Mouse (Mus musculus) MEL (cell line): ENCODE data around the gene Ip6k3. TPM values are rescaled to one million over a fixed set of nuclear protein-coding genes. Genes with fewer than 3 reads are reported as not detected.

ENCODE experiments used
- DNase-seq: peaks from one replicate; pipeline ENCODE4 v3.0.0; 2011; ENCODE audit warnings: low read depth, low spot score
- H3K27ac ChIP-seq: 2 replicates; pipeline ENCODE4 v1.5.1; 2012; ENCODE audit warnings: low read depth, mild to moderate bottlenecking, control low read depth, low read length, moderate library complexity; ENCODE audit not compliant: control insufficient read depth
- H3K27me3 ChIP-seq, 2 experiments: fragments of 150-350 bp in 1 of 2; sonication (generic) in 1 of 2; 2 replicates each; pipeline ENCODE4 v1.6.1; 2012; ENCODE audit warnings: low read length in 2 of 2, mild to moderate bottlenecking in 2 of 2, improper control_type of control experiment in 1 of 2, moderate library complexity in 1 of 2; ENCODE audit not compliant: insufficient read depth in 2 of 2, control insufficient read depth in 1 of 2
- H3K36me3 ChIP-seq, 2 experiments: 2 replicates each; pipeline ENCODE4 v1.6.1; 2012 to 2014; ENCODE audit warnings: low read length in 2 of 2, improper control_type of control experiment in 1 of 2, inconsistent platforms in 1 of 2, mild to moderate bottlenecking in 1 of 2; ENCODE audit not compliant: insufficient read depth in 2 of 2, control insufficient read depth in 1 of 2
- H3K4me1 ChIP-seq, 2 experiments: fragments of 150-350 bp in 1 of 2; sonication (generic) in 1 of 2; 2 replicates each; pipeline ENCODE4 v1.6.1; 2012; ENCODE audit warnings: low read length in 2 of 2, improper control_type of control experiment in 1 of 2, mild to moderate bottlenecking in 1 of 2; ENCODE audit not compliant: insufficient read depth in 2 of 2, control insufficient read depth in 1 of 2
- H3K4me3 ChIP-seq, 2 experiments: fragments of 150-350 bp in 1 of 2; sonication (generic) in 1 of 2; 2 replicates each; pipeline ENCODE4 v1.5.1; 2012; ENCODE audit warnings: low read depth in 2 of 2, low read length in 2 of 2, mild to moderate bottlenecking in 2 of 2, moderate library complexity in 2 of 2, control low read depth in 1 of 2, improper control_type of control experiment in 1 of 2; ENCODE audit not compliant: control insufficient read depth in 1 of 2, insufficient read depth in 1 of 2
- H3K79me2 ChIP-seq: 2 replicates; pipeline ENCODE4 v1.6.1; 2012; ENCODE audit warnings: mild to moderate bottlenecking, low read length, moderate library complexity; ENCODE audit not compliant: control insufficient read depth, poor library complexity, insufficient read depth
- H3K9ac ChIP-seq: 2 replicates; pipeline ENCODE4 v1.6.1; 2012; ENCODE audit warnings: low read depth, mild to moderate bottlenecking, control low read depth, low read length, moderate library complexity; ENCODE audit not compliant: control insufficient read depth, poor library complexity, severe bottlenecking
- H3K9me3 ChIP-seq: fragments of 150-350 bp; sonication (generic); replicated peaks from 2 replicates; pipeline ENCODE4 v1.6.1; 2012; ENCODE audit warnings: mild to moderate bottlenecking, low read length, improper control_type of control experiment, moderate library complexity; ENCODE audit not compliant: insufficient read depth
- BHLHE40 ChIP-seq: IDR thresholded peaks from 2 replicates; pipeline ENCODE4 v1.6.1; 2012; ENCODE audit warnings: low read depth, mild to moderate bottlenecking, inconsistent platforms, low read length, improper control_type of control experiment, borderline replicate concordance
- CHD2 ChIP-seq: IDR thresholded peaks from 2 replicates; pipeline ENCODE4 v1.6.1; 2011; ENCODE audit warnings: low read length, improper control_type of control experiment
- CTCF ChIP-seq, 3 experiments: IDR thresholded peaks in 2 of 3; conservative IDR thresholded peaks in 1 of 3; 2 replicates each; pipeline ENCODE4 v1.5.1; 2011 to 2012; ENCODE audit warnings: low read length in 3 of 3, low read depth in 2 of 3, mild to moderate bottlenecking in 2 of 3, improper control_type of control experiment in 1 of 3, inconsistent platforms in 1 of 3, mixed read lengths in 1 of 3, moderate library complexity in 1 of 3; ENCODE audit not compliant: control insufficient read depth in 1 of 3, insufficient read depth in 1 of 3, poor library complexity in 1 of 3, severe bottlenecking in 1 of 3
- E2F4 ChIP-seq: IDR thresholded peaks from 2 replicates; pipeline ENCODE4 v1.6.1; 2011; ENCODE audit warnings: low read depth, low read length, improper control_type of control experiment, borderline replicate concordance
- ELF1 ChIP-seq: IDR thresholded peaks from 2 replicates; pipeline ENCODE4 v1.6.1; 2014; ENCODE audit warnings: low read depth, mild to moderate bottlenecking, inconsistent platforms, low read length, improper control_type of control experiment, moderate library complexity
- EP300 ChIP-seq, 2 experiments: IDR thresholded peaks; 2 replicates each; pipeline ENCODE4 v1.6.1; 2011; ENCODE audit warnings: improper control_type of control experiment in 2 of 2, low read length in 2 of 2, low read depth in 1 of 2, mild to moderate bottlenecking in 1 of 2
- ETS1 ChIP-seq: IDR thresholded peaks from 2 replicates; pipeline ENCODE4 v1.6.1; 2012; ENCODE audit warnings: low read depth, mild to moderate bottlenecking, inconsistent platforms, low read length, improper control_type of control experiment, moderate library complexity
- GATA1 ChIP-seq: IDR thresholded peaks from 2 replicates; pipeline ENCODE4 v1.6.1; 2011; ENCODE audit warnings: low read depth, low read length, improper control_type of control experiment
- MAZ ChIP-seq: IDR thresholded peaks from 2 replicates; pipeline ENCODE4 v1.6.1; 2012; ENCODE audit warnings: low read depth, mild to moderate bottlenecking, inconsistent platforms, low read length, improper control_type of control experiment
- MEF2A ChIP-seq: IDR thresholded peaks from 2 replicates; pipeline ENCODE4 v1.6.1; 2014; ENCODE audit warnings: low read depth, mild to moderate bottlenecking, inconsistent platforms, low read length, improper control_type of control experiment; ENCODE audit not compliant: poor library complexity, insufficient replicate concordance, severe bottlenecking; ENCODE audit errors: extremely low read depth
- MXI1 ChIP-seq: IDR thresholded peaks from 2 replicates; pipeline ENCODE4 v1.6.1; 2011; ENCODE audit warnings: mild to moderate bottlenecking, low read depth, low read length, improper control_type of control experiment
- NELFE ChIP-seq: IDR thresholded peaks from 2 replicates; pipeline ENCODE4 v1.6.1; 2011; ENCODE audit warnings: low read depth, low read length, improper control_type of control experiment
- NRF1 ChIP-seq: IDR thresholded peaks from 2 replicates; pipeline ENCODE4 v1.6.1; 2014; ENCODE audit warnings: low read depth, mild to moderate bottlenecking, inconsistent platforms, low read length, improper control_type of control experiment, moderate library complexity; ENCODE audit not compliant: poor library complexity, insufficient read depth, severe bottlenecking
- POLR2A ChIP-seq, 2 experiments: IDR thresholded peaks; 2 replicates each; pipeline ENCODE4 v1.6.1; 2011 to 2012; ENCODE audit warnings: low read length in 2 of 2, mild to moderate bottlenecking in 2 of 2, control low read depth in 1 of 2, improper control_type of control experiment in 1 of 2, low read depth in 1 of 2, moderate library complexity in 1 of 2; ENCODE audit not compliant: control insufficient read depth in 1 of 2, insufficient read depth in 1 of 2, poor library complexity in 1 of 2
- RAD21 ChIP-seq: IDR thresholded peaks from 2 replicates; pipeline ENCODE4 v1.6.1; 2011; ENCODE audit warnings: mild to moderate bottlenecking, low read depth, low read length, improper control_type of control experiment
- RCOR1 ChIP-seq: IDR thresholded peaks from 2 replicates; pipeline ENCODE4 v1.6.1; 2012; ENCODE audit warnings: low read depth, mild to moderate bottlenecking, inconsistent platforms, low read length, improper control_type of control experiment
- SIN3A ChIP-seq: IDR thresholded peaks from 2 replicates; pipeline ENCODE4 v1.6.1; 2012; ENCODE audit warnings: low read length, improper control_type of control experiment, inconsistent platforms
- SMC3 ChIP-seq: IDR thresholded peaks from 2 replicates; pipeline ENCODE4 v1.6.1; 2011; ENCODE audit warnings: low read depth, low read length, improper control_type of control experiment
- TAL1 ChIP-seq: IDR thresholded peaks from 2 replicates; pipeline ENCODE4 v1.6.1; 2012; ENCODE audit warnings: mild to moderate bottlenecking, inconsistent platforms, low read length, moderate library complexity, mixed read lengths
- TBP ChIP-seq: IDR thresholded peaks from 2 replicates; pipeline ENCODE4 v1.8.0; 2011; ENCODE audit warnings: low read depth, low read length, improper control_type of control experiment
- UBTF ChIP-seq: IDR thresholded peaks from 2 replicates; pipeline ENCODE4 v1.6.1; 2012; ENCODE audit warnings: low read depth, mild to moderate bottlenecking, inconsistent platforms, low read length, improper control_type of control experiment, moderate library complexity, borderline replicate concordance; ENCODE audit not compliant: insufficient read depth
- USF2 ChIP-seq, 2 experiments: IDR thresholded peaks; 2 replicates each; pipeline ENCODE4 v1.6.1; 2011 to 2012; ENCODE audit warnings: improper control_type of control experiment in 2 of 2, low read length in 2 of 2, borderline replicate concordance in 1 of 2, inconsistent platforms in 1 of 2, low read depth in 1 of 2, mild to moderate bottlenecking in 1 of 2; ENCODE audit not compliant: insufficient read depth in 1 of 2
- ZMIZ1 ChIP-seq: IDR thresholded peaks from 2 replicates; pipeline ENCODE4 v1.6.1; 2012; ENCODE audit warnings: low read depth, mild to moderate bottlenecking, inconsistent platforms, low read length, improper control_type of control experiment, moderate library complexity
- ZNF384 ChIP-seq: IDR thresholded peaks from 2 replicates; pipeline ENCODE4 v1.6.1; 2012; ENCODE audit warnings: low read depth, mild to moderate bottlenecking, inconsistent platforms, low read length, improper control_type of control experiment
- polyA plus RNA-seq, 2 experiments: library from polyadenylated mRNA; stranded (reverse) in 1 of 2; unstranded in 1 of 2; fragments of >175 nt in 1 of 2; fragments of >200 nt in 1 of 2; gene quantifications; 2 replicates each; pipeline versions ENCODE4 v1.2.1 to v1.2.4; 2012; ENCODE audit warnings: low replicate concordance in 2 of 2, low read depth in 1 of 2; ENCODE audit not compliant: insufficient read length in 2 of 2, insufficient read depth in 1 of 2, missing spikeins in 1 of 2
- total RNA-seq: library from RNA; depleted of rRNA; stranded (reverse); fragments of 300-350 nt; gene quantifications from 2 replicates; pipeline ENCODE4 v1.2.3, GENCODE M21; 2012

The Ip6k3 gene
- total and polyA plus RNA-seq, 3 experiments: not detected

DNA sequence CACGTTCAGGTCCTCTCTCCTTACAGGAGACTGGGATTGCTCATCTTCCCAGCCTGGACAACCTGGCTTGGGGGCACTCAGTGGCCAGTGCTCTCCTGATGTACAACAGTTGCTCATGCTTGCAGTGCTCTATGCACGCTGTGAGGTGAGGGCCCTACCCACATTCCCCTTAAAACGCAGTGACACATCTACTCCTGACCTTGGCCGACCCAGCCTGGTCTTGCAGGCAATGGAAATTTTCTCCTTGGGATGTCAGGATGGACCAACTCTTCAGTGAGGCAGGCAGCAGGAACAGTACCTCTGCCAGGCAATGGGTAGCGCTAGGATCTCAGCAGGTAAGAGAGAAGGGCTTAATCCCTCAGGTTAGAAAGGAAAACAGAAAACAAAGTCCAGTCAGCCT is 19.5 kb upstream of the Ip6k3 start:
- no peaks in the 10 kb centered on the region; a peak in 1 of 4 replicates for H3K36me3 ChIP-seq
- DNase-seq: no peak
- no peak overlapping the region for H3K9ac ChIP-seq
- H3K27me3 ChIP-seq: no peaks in the 10 kb centered on the region
- TF ChIP-seq SMC3 (no peak), EP300 (IDR thresholded peaks at IDR 0.05; ENCODE audit: low read depth in 1 of 2, low read length in 2 of 2) (no peak), GATA1 (no peak), NELFE (no peak), ZNF384 (no peak), UBTF (no peak), USF2 (IDR thresholded peaks at IDR 0.05; ENCODE audit: borderline replicate concordance in 1 of 2, insufficient read depth in 1 of 2, low read depth in 1 of 2, low read length in 2 of 2) (no peak), TBP (no peak), BHLHE40 (no peak), CHD2 (no peak), MEF2A (no peak), MAZ (no peak), E2F4 (no peak)
- no peak overlapping the region for H3K27ac ChIP-seq
- H3K9me3 ChIP-seq: no peaks in the 10 kb centered on the region
- H3K4me3 ChIP-seq: no peak overlapping the region
- no peaks in the 10 kb centered on the region for H3K79me2 ChIP-seq
- H3K4me1 ChIP-seq: no peaks in the 10 kb centered on the region

DNA sequence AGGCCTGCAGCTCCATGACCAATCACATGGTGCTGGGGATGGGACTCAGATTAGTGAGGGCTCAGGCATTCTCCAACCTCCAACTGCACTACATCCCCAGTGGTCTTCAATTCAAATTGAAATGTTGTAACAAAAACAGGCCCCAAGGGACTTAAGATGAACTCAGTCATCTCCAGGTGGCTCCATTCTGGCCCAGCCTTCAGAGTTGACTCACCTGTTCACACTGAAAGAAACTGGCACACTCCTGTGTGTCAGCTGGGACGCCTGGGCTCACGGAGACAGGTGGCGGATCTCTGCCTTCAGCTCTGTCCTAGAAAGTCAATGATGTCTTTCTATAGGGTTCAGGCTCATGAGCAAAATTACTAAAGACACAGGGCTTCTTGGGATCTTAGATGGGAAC is 18.5 kb upstream of the Ip6k3 start:
- Histone ChIP-seq H3K4me3 (no peak overlapping the region), H3K4me1 (no peaks in the 10 kb centered on the region), H3K27ac (no peak overlapping the region), H3K79me2 (no peaks in the 10 kb centered on the region), H3K9ac (no peak overlapping the region), H3K27me3 (no peaks in the 10 kb centered on the region), H3K36me3 (no peaks in the 10 kb centered on the region), H3K9me3 (no peaks in the 10 kb centered on the region)
- no peak for DNase-seq
- TF ChIP-seq SMC3: no peak
- TF ChIP-seq MEF2A: no peak
- TF ChIP-seq MXI1: no peak
- no peak for TF ChIP-seq NRF1
- no peak for TF ChIP-seq MAZ
- TF ChIP-seq NELFE: no peak
- TF ChIP-seq TAL1: no peak
- TF ChIP-seq RAD21: no peak
- TF ChIP-seq ETS1: no peak
- TF ChIP-seq EP300 (IDR thresholded peaks at IDR 0.05; ENCODE audit: low read depth in 1 of 2, low read length in 2 of 2): no peak
- no peak for TF ChIP-seq SIN3A
- no peak for TF ChIP-seq CTCF (IDR thresholded peaks at IDR 0.05 in 2 of 3, conservative IDR thresholded peaks at IDR 0.05 in 1 of 3; ENCODE audit: control insufficient read depth in 1 of 3, insufficient read depth in 1 of 3, low read depth in 2 of 3, low read length in 3 of 3, poor library complexity in 1 of 3, severe bottlenecking in 1 of 3)
- no peak for TF ChIP-seq ZMIZ1
- TF ChIP-seq POLR2A (IDR thresholded peaks at IDR 0.05; ENCODE audit: control insufficient read depth in 1 of 2, insufficient read depth in 1 of 2, low read depth in 1 of 2, low read length in 2 of 2, poor library complexity in 1 of 2): no peak
- no peak for TF ChIP-seq ELF1
- no peak for TF ChIP-seq USF2 (IDR thresholded peaks at IDR 0.05; ENCODE audit: borderline replicate concordance in 1 of 2, insufficient read depth in 1 of 2, low read depth in 1 of 2, low read length in 2 of 2)
- TF ChIP-seq RCOR1: no peak
